Mouse (Mus musculus) T-helper 17 cell (primary cell): ENCODE data around the gene Nr2c2ap.

Experiments used
- in situ Hi-C, 2 experiments: fragments of 300-600 bp; cut with MboI, MseI; formaldehyde crosslinking; loops; 1 replicate in 1 of 2; 2 replicates in 1 of 2; pipeline ENCODE4 v1.15.1; 2025; ENCODE audit warnings: high pct_unique_total_duplicates in 2 of 2

Nr2c2ap gene

DNA sequence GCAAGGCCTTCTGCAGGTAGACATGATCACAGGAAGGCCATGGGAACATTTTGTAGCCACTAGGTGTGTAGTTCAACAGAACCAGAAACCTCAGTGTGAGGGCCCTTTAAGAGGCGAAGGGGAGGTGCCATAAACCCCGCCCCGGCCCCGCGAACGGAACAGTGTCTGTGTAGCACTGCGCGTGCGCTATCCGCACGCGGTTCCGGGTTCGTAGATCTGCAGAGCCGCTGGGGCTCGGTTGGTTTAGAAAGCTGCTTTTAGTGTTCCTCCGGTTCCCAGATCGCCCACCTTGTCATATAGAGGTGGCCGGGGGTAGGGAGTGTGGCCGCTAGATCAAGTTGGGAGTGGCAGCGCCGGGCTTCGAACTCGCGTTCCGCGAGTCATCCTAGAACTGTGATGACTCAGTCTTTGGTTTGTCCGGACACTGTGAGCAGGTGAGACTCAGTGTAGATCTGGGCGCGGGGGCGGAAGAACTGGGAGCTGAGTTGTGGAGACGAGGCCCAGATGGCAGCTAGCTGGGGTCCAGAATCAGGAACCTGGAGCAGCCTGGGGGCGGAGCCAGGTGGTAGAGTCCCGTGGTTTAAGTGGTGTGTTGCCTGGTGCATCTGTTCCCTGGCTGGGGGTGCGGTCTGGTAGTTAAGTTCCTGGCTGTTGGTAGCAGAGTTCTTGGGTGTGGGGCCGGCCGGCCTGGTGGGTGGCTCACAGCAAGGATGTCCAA is at the start of gene Nr2c2ap:
Gene Nr2c2ap, plus strand, starts transcription at position 168 of the 718 bp plus-strand sequence.
- in situ Hi-C loops, result no loop called here

- in situ Hi-C loops, result no loop called here
Measured at GRCm38 (mm10) chr8:70081976-70082375, 49.2 kb upstream of the Nr2c2ap start.

- in situ Hi-C loops, result no loop called here
Measured at GRCm38 (mm10) chr8:70083285-70083684, 47.8 kb upstream of the Nr2c2ap start, which contains the start of gene Hapln4. Gene Hapln4 (plus strand): TSS chr8:70083457.

GRCm38 (mm10) chr8:70084191-70085065 is 46.7 kb upstream of the Nr2c2ap start:
- in situ Hi-C loops, result no loop called here

- in situ Hi-C loops, result no loop called here
Measured at GRCm38 (mm10) chr8:70086151-70086550, 45.0 kb upstream of the Nr2c2ap start.

- in situ Hi-C loops, result no loop called here
Measured at GRCm38 (mm10) chr8:70087237-70087636, 43.9 kb upstream of the Nr2c2ap start.

DNA sequence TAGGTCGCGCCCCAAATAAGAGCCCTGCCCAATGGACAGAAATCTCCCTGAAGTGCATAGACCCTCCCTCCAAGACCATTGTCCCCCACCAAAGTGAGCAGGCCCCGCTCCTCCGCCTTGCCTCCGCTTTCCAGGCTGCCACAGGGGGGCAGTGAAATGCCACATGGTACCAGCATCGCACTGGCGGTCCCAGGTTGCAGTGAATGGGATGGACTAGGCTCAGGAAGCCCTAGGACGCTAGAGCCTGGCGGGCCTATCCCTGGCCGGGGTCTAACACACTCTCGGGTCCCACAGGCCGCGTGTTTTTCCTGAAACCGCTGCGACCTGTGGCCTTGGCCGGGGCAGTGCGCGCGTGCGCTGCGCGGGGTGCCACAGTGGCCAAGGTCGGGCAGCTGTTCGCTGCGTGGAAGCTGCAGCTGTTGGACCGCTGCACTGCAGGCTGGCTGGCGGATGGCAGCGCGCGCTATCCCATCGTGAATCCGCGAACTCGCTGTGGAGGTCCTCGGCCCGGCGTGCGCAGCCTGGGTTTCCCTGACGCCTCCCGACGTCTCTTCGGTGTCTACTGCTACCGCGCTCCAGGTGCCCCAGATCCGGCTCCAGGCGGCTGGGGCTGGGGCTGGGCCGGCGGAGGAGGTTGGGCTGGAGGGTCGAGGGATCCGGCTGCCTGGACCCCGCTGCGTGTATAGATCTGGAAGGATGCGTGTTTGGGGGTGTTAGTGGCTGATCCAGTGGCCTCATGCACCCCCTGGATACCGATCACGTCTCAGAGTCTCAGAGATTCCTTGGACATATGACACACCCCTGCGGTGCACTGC is 43.1 kb upstream of the Nr2c2ap start:
- in situ Hi-C loops, result no loop called here

DNA sequence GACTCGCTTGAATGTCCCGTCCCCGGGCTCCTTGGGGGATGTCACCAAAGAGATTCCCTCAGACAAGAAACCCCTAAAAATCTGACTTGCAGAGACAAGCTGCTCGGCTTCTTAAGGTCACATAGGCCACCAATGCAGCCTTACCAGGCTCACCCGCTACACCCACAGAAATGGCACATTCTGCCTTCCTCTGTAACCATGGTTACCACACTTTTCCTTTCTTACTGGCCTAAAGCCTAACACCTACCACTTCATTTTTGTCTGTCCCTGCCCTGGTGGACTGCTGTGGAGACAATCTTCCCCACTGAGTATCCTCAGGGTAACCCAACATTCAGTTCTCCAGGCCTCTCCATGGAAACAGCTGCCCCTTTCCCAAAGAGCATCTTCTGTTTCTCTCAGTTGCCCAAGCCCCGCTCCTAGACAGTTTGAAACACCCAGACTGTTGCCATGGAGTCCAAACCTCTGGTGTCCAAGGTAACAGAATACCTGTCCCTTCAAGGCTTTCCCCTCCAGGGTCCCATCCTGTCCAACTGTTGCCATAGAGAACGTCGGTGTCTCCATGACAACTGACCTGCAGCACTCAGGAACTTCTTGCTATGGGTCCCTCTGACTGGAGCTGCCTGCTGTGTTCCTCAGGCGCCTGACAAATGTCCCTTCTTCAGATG is 41.7 kb upstream of the Nr2c2ap start:
- in situ Hi-C loops, result no loop called here

GRCm38 (mm10) chr8:70092786-70093185 is 38.3 kb upstream of the Nr2c2ap start:
- in situ Hi-C loops, result no loop called here

- in situ Hi-C loops, result no loop called here
Measured at GRCm38 (mm10) chr8:70099276-70099675, 31.9 kb upstream of the Nr2c2ap start.

DNA sequence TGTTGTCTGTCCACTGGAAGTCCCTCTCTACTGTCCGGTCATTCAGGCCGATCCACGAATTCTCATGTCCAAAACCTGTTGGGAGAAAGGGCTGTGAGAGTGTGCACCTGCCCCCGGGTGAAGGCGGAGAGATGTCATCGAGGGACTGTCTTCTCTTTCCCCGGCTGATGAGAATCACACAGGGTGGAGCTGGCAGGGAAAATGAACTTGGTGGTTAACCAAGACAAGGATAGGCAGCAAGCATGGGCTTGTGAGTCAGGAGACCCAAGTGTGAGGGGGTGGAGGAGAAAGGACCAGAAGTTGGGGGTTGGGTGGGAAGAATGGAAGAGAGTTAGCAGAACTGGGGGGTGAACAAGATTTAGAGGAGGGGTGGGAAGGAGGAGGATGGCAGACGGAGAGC is 30.9 kb upstream of the Nr2c2ap start:
- in situ Hi-C loops, result no loop called here

DNA sequence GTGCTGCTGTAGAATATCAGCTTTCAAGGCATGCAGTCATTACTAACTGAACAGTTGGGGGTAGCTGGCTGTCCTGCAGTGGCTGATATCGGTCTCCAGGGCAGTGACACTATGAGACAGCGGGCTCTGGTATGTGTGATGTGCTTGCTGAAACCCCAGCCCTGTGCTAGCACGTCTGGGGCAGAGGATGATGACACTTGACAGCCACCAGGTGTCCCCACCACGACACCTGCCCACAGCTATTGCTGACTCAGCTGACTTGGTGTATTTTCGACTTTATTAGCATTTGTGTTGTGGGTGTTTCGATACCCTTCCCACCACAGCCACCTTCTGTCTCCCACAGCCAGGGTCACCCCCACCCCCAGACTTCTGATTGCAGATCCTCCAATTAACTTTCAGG is 26.6 kb upstream of the Nr2c2ap start:
- in situ Hi-C loops, result no loop called here

DNA sequence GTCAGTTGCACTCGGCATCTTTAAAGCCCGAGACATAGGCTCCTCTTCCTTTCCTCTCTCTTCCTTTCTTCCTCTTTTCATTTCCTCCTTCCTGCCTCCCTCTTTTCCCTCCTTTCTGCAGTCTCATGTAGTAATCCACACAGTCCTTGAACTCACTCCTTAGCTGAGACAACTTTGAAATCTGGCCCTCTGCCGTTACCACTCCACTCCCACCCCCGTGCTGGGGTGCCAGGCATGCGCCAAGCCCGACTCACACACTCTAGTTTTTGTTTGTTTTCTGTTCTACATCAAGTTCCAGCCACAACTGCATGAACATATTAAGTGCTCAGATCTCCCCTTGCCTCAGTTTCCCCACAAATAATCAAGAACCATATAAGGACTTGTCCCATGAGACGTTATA is 26.2 kb upstream of the Nr2c2ap start:
- in situ Hi-C loops, result no loop called here

DNA sequence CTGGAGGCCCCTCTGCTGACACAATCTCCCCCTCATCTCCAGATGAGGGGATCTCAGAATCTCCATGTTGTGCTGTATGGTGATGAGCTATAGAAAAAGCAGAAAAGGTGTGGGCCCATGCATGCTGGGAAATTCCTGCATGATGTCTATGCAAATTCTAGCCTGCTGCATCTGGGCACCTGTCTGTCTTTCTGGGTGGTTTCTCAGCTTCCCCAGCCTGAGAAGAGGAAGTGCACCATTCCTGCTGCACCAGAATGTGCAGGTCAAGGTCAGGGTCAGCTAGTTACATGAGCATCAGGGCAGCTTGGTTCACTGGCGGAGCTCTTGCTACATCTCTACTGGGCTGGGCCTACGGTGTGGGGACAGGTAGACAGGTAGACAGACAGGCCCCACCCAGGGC is 20.7 kb upstream of the Nr2c2ap start:
- in situ Hi-C loops, result no loop called here

- in situ Hi-C loops, result no loop called here
Measured at GRCm38 (mm10) chr8:70111192-70111795, 19.8 kb upstream of the Nr2c2ap start.

DNA sequence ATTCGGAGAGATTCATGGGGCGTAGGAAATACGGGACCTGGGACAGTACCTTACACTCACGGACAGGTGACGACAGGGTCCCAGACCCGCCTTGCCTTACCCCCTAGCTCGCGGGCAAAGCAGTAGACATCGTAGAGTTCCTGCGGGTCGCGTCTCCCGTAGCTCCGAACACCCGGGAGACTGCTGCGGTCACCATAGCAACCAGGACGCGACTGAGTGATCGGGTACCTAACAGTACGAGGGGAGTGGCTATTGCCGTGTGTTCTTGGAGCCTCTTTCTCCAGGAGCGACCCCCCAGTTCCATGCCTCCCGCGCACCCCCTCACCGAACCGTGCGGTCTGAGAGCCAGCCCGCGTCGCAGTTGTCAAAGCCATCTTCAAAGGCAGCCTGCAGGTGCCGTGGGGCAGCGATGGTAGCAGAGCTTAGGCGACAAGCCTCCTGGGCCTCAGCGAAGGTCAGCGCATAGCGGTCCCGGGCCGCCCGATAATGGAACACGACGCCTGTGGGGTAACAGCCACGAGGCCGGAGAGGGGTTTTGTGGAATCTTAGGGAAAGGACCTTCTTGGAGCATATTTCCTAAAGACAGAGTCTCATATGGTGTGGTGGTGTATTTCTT is 18.6 kb upstream of the Nr2c2ap start:
- in situ Hi-C loops, result no loop called here

DNA sequence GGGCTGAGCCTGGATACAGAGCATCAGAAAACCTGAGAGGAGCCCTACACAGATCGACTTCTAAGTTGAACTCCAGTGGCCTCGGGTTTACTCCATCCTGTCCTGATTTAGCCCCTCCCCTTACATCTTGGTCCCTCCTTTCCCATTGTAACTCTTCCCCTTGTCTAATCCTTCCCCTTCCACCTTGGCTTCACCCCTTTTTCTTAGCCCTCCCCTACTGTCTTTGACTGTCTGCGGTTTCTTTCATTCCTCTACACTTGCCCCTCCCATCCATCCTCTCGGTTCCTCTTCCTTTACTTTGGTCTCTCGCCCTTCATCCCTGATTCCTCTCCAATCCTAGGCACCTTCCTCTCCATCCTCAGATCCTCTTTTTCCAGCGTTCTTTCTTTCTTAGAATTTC is 16.6 kb upstream of the Nr2c2ap start:
- in situ Hi-C loops, result no loop called here

- in situ Hi-C loops, result no loop called here
Measured at GRCm38 (mm10) chr8:70114892-70115291, 16.2 kb upstream of the Nr2c2ap start.

DNA sequence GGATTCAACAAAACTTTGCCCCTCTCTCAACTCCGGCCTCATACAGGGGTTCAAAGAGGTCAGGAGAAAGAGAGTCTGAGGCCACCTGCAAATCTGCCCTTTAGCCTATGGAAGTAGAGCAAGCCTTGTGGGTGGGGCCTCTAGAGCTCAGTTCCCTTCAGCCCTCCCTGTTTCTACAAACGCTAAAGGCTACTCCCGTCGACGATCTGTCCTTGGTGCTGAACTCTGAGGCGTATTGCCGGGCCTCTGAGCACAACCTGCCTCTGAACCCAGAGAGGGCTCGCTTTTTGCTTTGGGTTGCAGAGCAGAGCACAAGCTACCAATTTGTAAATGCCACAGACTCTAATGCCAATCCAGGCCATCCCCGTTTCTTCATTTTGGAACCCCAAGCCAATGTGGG is 13.5 kb upstream of the Nr2c2ap start:
- in situ Hi-C loops, result no loop called here
